Mouse (Mus musculus) central nervous system, embryonic 11.5 days (tissue): ENCODE measurements around the gene Sdha. TPM values are rescaled to one million over a fixed set of nuclear protein-coding genes. Genes with fewer than 3 reads are reported as not detected.

Source experiments
- polyA plus RNA-seq: library from polyadenylated mRNA; depleted of rRNA; stranded (reverse); fragments of >200 nt; gene quantifications from 2 replicates; pipeline ENCODE4 v1.2.3, GENCODE M21; 2012; rRNA removed

The Sdha gene
- polyA plus RNA-seq, result 142 and 157 TPM in 2 replicates

DNA sequence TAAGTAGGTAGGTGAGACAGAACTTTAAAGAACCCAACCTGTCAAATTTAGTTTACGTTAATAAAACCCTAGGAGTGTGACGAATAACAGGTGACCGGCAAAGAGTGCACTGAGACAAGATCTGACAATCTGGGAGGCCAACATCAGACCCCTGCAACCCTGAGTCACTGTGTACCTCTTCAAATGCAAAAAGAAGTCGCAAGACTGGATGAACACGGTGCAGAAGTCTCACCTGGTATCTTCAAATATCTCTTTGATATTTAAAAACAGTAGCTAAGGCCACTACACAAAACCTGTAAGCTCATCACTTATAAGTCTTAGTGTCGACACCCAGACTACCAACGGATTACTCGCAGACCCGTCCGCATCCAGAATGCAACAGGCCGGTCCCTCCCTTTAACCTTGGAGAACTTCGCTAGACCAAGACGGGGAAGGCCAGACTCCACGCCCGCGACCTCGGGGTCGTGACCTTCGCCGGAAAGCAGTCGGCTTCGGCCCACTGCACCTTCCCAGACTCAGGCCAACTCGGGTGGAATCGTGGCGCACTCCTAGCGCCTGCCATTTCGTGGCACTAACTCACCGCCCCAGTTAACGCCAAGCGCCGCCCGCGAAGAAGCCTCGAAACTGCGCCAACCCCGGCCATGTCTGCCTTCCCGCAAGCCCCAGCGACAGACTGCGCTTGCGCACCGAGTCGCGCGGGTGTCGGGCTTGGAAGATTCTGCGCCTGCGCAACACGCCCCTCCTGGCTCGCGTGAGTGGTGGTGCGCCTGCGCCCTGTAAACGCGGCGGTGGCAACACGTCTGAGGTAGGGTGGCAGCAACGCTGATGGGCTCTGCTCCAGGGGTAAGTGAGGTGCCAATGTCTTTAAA is at the start of gene Sdha, which contains the start of gene Ccdc127:
Gene Sdha, minus strand, starts transcription at position 715 of the 869 bp plus-strand sequence.
Gene Ccdc127, plus strand, starts transcription at position 744 of the 869 bp plus-strand sequence.

DNA sequence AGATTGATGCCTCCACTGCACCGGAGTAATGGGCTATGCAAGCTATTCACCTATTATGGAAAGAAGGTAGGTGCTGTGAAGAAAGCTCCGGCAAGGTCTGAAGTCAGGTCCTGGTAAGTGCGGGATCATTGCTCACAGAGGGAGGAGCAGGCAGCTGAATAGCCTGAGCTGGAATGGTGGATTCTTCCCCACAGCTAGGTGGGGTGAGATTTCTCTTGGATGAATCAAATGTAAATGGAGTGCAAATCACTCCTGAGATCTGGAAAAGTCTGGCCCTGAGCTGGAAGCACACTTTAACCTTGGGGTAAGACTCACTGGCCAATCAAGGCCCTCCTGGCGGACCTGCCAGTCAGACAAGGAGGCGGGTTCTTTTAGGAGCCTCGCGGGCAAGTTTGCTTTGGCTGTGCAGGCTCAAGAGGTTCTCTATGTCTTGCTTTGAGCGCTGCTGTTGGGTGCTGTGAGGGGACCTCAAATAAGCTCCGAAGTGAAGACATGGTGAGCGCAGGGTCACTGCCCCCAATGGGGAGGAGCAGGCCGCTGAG is 49.3 kb upstream of the Sdha start, which contains the start of gene Ftl1-ps1:
Gene Ftl1-ps1, plus strand, starts transcription at position 397 of the 542 bp plus-strand sequence.

DNA sequence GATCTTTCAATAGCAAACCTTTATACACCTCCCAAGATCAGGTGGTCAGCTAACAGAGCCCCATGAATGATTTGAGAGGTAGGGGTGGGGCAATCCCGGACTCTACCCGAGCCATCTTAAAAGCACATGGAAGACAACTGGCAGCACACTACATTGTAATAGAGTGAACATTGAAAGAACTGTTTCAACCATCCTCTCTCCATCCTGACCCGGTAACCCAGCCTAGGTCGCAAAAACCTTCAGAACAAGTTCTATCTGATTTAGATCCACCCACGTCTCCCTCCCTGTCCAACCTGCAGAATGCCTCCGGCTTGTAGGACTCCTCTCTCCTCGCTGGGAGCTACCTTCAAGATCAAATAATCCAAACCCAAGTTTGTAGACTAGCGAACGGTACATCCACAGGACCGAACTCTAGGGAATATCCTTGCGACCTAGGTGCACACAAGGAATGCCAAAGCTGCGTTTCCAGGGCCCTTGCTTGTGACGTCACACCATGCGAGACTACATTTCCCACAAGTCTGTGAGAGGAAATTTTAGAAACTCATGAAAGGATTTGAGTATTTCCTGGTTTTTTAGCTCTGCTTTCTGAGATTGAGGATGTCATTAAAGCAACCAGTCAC is 40.4 kb upstream of the Sdha start, which contains the start of gene Zfp72:
Gene Zfp72, minus strand, starts transcription at position 466 of the 620 bp plus-strand sequence.

DNA sequence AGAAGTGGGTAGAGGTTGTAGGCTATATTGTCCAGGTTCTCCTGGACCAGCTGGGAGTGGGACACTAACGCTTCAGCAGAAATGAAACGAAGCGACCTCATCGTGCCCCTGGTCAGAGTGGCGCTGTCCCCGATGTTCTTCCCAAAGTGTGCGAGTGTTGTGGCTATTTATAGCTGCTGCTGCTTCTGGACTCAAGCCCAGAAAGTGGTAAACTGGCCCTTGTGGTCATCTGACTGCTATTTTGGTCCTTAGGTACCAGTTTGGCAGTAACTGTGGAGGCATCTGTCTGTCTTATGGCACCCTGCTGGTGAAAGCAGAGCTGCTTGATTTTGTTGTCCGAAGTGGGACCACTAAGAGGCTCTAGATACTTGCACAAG is 13.8 kb upstream of the Sdha start, which contains the start of gene Lrrc14b:
Gene Lrrc14b, minus strand, starts transcription at position 147 of the 377 bp plus-strand sequence.

DNA sequence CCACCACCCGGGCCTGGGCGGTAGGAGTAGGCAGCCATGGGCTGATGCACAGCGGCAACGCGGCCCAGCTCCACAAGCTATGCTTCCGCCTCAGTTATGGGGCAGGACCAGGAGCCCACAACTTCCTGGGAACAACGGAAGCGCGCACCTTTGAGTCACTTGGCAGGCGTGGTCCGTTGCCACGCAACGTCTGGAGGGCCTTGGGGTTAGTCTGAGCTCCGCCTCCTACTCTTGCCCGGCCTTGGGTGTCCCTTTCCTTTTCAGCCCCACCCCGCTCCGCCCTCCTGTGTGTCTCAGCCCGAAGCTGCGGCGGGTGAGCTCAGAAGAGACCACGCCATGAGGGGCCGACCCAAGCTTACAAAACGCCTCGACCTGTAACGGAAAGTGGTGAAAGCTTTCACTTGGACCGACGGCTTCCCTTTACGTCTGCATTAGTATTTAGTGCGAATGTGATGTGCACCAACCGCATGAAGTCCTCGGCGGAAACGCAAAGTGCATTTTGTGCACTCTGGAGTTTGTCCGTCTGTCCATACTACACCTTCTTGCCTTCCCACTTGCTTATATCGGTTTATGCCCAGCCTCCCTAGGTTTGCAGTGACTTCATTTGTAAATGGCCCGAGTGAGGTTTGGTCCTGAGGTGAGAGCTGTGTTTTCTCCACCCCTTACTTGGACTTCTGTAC is 32.8 kb downstream of the Sdha start, which contains the start of gene Pdcd6:
Gene Pdcd6, minus strand, starts transcription at position 411 of the 680 bp plus-strand sequence.

DNA sequence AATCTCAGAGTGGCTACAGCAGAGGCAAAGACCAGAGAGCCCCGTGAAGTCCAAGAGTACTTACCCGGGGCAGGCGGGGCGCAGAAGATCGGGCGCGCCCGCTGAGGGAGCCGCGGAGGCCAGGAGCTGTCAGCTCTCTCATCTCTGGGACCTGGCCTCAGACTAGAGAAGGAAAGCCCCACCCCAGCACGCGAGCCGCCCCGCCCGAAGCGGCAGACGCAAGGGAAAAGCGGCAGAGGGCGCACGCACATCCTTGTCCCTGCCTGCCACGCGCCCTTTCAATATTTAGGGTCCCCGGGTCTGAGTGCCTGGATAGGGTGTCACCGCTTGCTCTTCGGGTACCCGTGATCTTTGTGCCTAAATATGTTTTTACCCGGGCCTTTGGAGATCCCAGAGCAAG is 57.9 kb downstream of the Sdha start, which contains the start of gene Ahrr:
Gene Ahrr, minus strand, starts transcription at position 165 of the 400 bp plus-strand sequence.

Other genes with a start within 250 kb of the Sdha start
- gene Slc9a3, start 228.8 kb downstream of the Sdha start, polyA plus RNA-seq, result not detected in 2 replicates
- gene Exoc3, start 141.5 kb downstream of the Sdha start, polyA plus RNA-seq, result 50.8 and 83.6 TPM in 2 replicates
- gene Ahrr, start 57.9 kb downstream of the Sdha start, polyA plus RNA-seq, result 1.4 and 2.2 TPM in 2 replicates
- gene Pdcd6, start 32.7 kb downstream of the Sdha start, polyA plus RNA-seq, result 78.0 and 119 TPM in 2 replicates
- 28.5 and 48.1 TPM in 2 replicates for gene Ccdc127, start within 50 bp of the Sdha start, polyA plus RNA-seq
- gene Lrrc14b, start 13.7 kb upstream of the Sdha start, polyA plus RNA-seq, result 0.06 and 0.30 TPM in 2 replicates
- gene Zfp72, start 40.6 kb upstream of the Sdha start, polyA plus RNA-seq, result 1.2 and 1.8 TPM in 2 replicates
- gene Ftl1-ps1, start 49.4 kb upstream of the Sdha start, polyA plus RNA-seq, result 35.2 and 45.0 TPM in 2 replicates
- gene Zfp825, start 143.7 kb upstream of the Sdha start, polyA plus RNA-seq, result 6.1 and 12.2 TPM in 2 replicates